Mouse (Mus musculus) liver, embryonic 14.5 days (tissue): ENCODE results near the gene Tbl1x. TPM values are rescaled to one million over a fixed set of nuclear protein-coding genes. Genes with fewer than 3 reads are reported as not detected.
A peak's percentile ranks its signal among the peaks of the same experiment; 100 is the strongest.

Experiments
- ATAC-seq: fragments of 200-750 bp; cut with Nextera tagmentation; 2 replicates; pipeline ENCODE4 v1.8.0; 2017; ENCODE audit warnings: moderate number of reproducible peaks, mild to moderate bottlenecking, moderate library complexity; ENCODE audit not compliant: insufficient read depth
- DNase-seq, 3 experiments: peaks; one replicate each; pipeline ENCODE4 v3.0.0-alpha.2; 2012 to 2013; ENCODE audit warnings: low read depth in 3 of 3, low spot score in 3 of 3
- H3K27ac ChIP-seq: fragments of 300-500 bp; sonication (generic); 2 replicates; pipeline ENCODE4 v1.5.1; 2014; ENCODE audit warnings: moderate library complexity, mild to moderate bottlenecking, control low read depth, inconsistent platforms
- H3K27me3 ChIP-seq: fragments of 300-500 bp; sonication (generic); 2 replicates; pipeline ENCODE4 v1.6.1; 2014; ENCODE audit warnings: mild to moderate bottlenecking, low read length, moderate library complexity; ENCODE audit not compliant: control insufficient read depth, insufficient read depth
- H3K36me3 ChIP-seq: fragments of 300-500 bp; sonication (generic); replicated peaks from 2 replicates; pipeline ENCODE4 v1.6.1; 2014; ENCODE audit warnings: low read depth; ENCODE audit not compliant: control insufficient read depth, insufficient read depth
- H3K4me1 ChIP-seq, 2 experiments: fragments of 200-500 bp in 1 of 2; fragments of 300-500 bp in 1 of 2; sonication (generic) in 1 of 2; replicated peaks; 2 replicates each; pipeline ENCODE4 v1.6.1; 2012 to 2014; ENCODE audit warnings: antibody characterized with exemption in 1 of 2, inconsistent platforms in 1 of 2, low read length in 1 of 2; ENCODE audit not compliant: control insufficient read depth in 2 of 2, insufficient read depth in 2 of 2
- H3K4me2 ChIP-seq: fragments of 300-500 bp; sonication (generic); 2 replicates; pipeline ENCODE4 v1.6.1; 2014; ENCODE audit warnings: low read depth, mild to moderate bottlenecking, control low read depth, moderate library complexity
- H3K4me3 ChIP-seq, 2 experiments: fragments of 200-500 bp in 1 of 2; fragments of 300-500 bp in 1 of 2; sonication (generic) in 1 of 2; 2 replicates each; pipeline ENCODE4 v1.5.1; 2012 to 2014; ENCODE audit warnings: low read depth in 2 of 2, low read length in 2 of 2, mild to moderate bottlenecking in 2 of 2, control low read depth in 1 of 2, inconsistent platforms in 1 of 2, moderate library complexity in 1 of 2; ENCODE audit not compliant: insufficient read depth in 1 of 2
- H3K9ac ChIP-seq: fragments of 300-500 bp; sonication (generic); replicated peaks from 2 replicates; pipeline ENCODE4 v1.6.1; 2014; ENCODE audit warnings: mild to moderate bottlenecking, control low read depth, moderate library complexity
- H3K9me3 ChIP-seq: fragments of 300-500 bp; sonication (generic); 2 replicates; pipeline ENCODE4 v1.6.1; 2016; ENCODE audit warnings: low read length, mixed read lengths; ENCODE audit not compliant: control insufficient read depth
- CTCF ChIP-seq: IDR thresholded peaks from 2 replicates; pipeline ENCODE4 v1.5.1; 2016; ENCODE audit warnings: antibody characterized with exemption, low read depth, control low read depth
- EP300 ChIP-seq: IDR thresholded peaks from 2 replicates; pipeline ENCODE4 v1.6.1; 2016; ENCODE audit warnings: antibody characterized with exemption, low read depth
- WGBS: fragments of 180-500 bp; shearing (Covaris S2); extraction: QIAGEN DNeasy Blood & Tissue Kit; methylation state at CpG from one replicate; pipeline ENCODE4 v1.1.7; 2014; ENCODE audit not compliant: insufficient replicate concordance; 5-methylcytosine and 5-hydroxymethylcytosine counted together
- polyA plus RNA-seq, 2 experiments: library from polyadenylated mRNA; depleted of rRNA in 1 of 2; stranded (reverse) in 1 of 2; unstranded in 1 of 2; fragments of >200 nt; fragmentation: Nextera tagmentation in 1 of 2; extraction: Ambion mirVana in 1 of 2; gene quantifications; 2 replicates each; pipeline versions ENCODE4 v1.2.1 to v1.2.3; 2012 to 2014

Tbl1x gene
- polyA plus RNA-seq, 2 experiments = 7.6 to 14.2 TPM

DNA sequence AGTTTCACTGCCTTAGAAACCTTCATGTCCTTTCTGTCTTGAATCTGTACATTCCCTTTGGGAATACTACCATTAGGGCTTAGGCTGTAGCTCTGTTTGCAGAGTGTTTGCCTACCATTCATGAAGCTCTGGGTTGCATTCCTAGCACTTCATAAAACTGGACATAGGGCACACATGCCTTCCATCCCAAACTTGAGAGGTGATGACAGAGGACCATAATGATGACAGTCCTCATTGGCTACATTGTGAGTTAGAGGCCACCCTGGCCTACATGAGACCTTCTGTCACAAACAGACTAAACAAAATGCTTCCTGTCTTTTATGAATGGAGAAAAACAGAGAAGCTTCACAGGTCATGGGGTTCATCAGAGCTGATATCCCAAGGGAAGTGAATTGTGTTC, 33.2 kb downstream of the Tbl1x start:
- no peak overlapping the region for H3K9ac ChIP-seq
- H3K4me1 ChIP-seq = peaks cover 0 to 9% of the 10 kb centered on the region in 2 experiments; a peak in 1 of 4 replicates
- H3K4me2 ChIP-seq = no peak overlapping the region
- H3K36me3 ChIP-seq = no peaks in the 10 kb centered on the region
- H3K27ac ChIP-seq = no peak overlapping the region
- H3K27me3 ChIP-seq = no peaks in the 10 kb centered on the region
- H3K9me3 ChIP-seq = no peaks in the 10 kb centered on the region
- no peak overlapping the region for H3K4me3 ChIP-seq
- TF ChIP-seq EP300 = no peak
- no peak for TF ChIP-seq CTCF
- DNase-seq (no peak), ATAC-seq (no peak)

DNA sequence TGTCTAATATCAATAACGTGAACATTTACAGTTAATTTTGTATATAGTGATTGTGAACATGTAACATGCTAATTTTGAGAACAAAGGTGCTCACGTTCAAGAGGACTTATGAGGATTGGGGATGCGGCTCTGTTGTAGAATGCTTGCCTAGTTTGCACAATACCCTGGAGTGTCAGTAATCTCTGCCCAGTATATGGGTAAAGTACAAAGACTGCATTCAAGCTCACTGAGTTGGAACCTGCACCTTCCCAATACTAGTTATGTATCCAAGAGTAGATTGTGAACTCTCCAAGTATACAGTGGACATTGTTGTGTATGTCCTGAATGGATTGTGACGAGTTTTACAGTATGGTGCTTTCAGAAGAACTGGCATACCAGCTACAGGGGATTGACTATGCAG, 33.7 kb downstream of the Tbl1x start:
- H3K4me1 ChIP-seq = peaks cover 0 to 7% of the 10 kb centered on the region in 2 experiments; a peak in 1 of 4 replicates
- no peak overlapping the region for H3K4me2 ChIP-seq
- H3K4me3 ChIP-seq = no peak overlapping the region
- H3K27ac ChIP-seq = no peak overlapping the region
- ATAC-seq = no peak
- H3K9me3 ChIP-seq = no peaks in the 10 kb centered on the region
- DNase-seq = no peak
- WGBS = 61% methylated on average over 4 of the region's 4 CpGs
- TF ChIP-seq EP300 (no peak), CTCF (no peak)
- no peaks in the 10 kb centered on the region for H3K36me3 ChIP-seq
- H3K9ac ChIP-seq = no peak overlapping the region
- H3K27me3 ChIP-seq = no peaks in the 10 kb centered on the region

DNA sequence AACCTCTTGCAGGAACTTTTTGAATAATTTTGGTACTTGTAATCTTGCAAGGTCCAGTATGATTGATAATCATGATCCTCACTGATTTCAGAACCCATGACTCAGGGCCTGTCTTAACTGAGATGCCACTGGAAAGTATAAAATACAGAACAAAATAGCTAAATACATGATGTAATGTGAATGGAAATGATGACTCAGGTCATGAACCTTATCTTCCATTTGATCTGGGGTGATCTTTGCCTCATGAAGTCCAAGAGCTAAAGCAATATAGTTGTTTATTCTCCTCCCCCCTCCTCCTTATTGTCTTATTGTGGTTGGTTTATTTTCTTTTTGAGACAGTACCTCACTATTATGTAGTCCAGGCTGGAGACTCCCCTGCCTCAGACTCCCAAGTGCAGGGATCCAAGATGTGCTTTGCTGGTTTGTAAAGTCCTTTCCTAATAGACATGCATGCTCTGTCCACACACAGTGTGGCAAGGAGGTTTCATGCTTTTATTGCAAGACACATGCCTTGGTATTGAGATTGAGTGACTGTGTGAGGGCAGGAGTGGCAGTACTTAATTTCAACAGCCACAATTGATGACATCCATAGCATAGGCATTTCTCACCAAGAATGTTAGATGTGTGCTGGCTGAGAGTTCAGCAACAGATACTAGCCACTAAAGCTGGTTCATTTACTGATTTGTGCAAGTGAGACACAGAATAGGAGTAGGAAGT, 34.7 kb downstream of the Tbl1x start:
- peaks cover 0 to 7% of the 10 kb centered on the region in 2 experiments; a peak in 1 of 4 replicates for H3K4me1 ChIP-seq
- TF ChIP-seq EP300 (no peak), CTCF (no peak)

DNA sequence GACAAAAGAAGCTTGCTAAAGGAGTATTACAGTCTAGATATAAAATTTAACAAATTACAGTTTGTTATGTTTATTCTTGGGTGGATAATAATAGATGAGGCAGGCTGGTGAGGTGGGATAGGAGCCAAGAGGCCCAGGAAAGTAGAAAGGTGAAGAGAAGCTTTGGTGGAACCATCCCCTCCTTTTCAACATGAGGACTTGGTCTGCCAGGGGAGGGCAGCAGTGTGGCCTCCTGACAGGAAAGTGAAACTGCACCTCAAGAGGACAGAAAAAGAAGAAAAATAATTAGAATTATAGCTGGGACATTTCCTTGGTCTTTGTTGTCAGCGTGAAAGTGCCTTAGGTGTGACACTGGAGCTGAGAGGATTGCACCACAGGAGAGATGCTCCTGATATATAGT, 35.6 kb downstream of the Tbl1x start:
- H3K4me3 ChIP-seq = no peak overlapping the region
- H3K27me3 ChIP-seq = no peaks in the 10 kb centered on the region
- H3K4me1 ChIP-seq = peaks cover 0 to 7% of the 10 kb centered on the region in 2 experiments; a peak in 1 of 4 replicates
- H3K4me2 ChIP-seq = no peak overlapping the region
- ATAC-seq (no peak), DNase-seq (no peak)
- H3K9me3 ChIP-seq = no peaks in the 10 kb centered on the region
- H3K9ac ChIP-seq = no peak overlapping the region
- peak; percentile 13; the same call in 1 of the 2 replicates for TF ChIP-seq CTCF
- TF ChIP-seq EP300 = no peak
- 63% methylated on average over 1 of the region's 1 CpGs for WGBS
- no peaks in the 10 kb centered on the region for H3K36me3 ChIP-seq
- no peak overlapping the region for H3K27ac ChIP-seq

More for the DNA sequence above, 34.7 kb downstream of the Tbl1x start:
- no peak for ATAC-seq
- Histone ChIP-seq H3K27me3 (no peaks in the 10 kb centered on the region), H3K9me3 (no peaks in the 10 kb centered on the region), H3K9ac (no peak overlapping the region), H3K27ac (no peak overlapping the region), H3K4me2 (no peak overlapping the region), H3K36me3 (no peaks in the 10 kb centered on the region), H3K4me3 (no peak overlapping the region)
- no peak for DNase-seq

DNA sequence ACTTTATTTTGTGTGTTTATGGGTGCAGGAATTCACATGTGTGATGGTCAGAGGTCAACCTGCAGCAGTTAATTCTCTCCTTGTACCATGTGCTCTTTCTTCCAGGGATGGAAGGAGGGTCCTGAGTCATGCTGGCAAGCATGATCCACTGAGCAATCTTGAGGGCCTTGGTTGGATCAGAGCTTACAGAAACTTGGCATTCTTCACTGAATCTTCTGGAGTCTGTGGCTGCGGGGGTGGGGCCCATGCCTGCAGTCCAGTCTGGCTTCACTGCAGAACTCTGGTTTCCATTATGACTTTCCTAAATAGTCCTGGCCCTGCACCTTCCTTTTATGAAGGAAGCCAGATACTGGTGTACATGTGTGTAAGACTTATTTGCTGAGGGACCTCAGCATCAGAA, 38.1 kb downstream of the Tbl1x start:
- H3K9me3 ChIP-seq = no peaks in the 10 kb centered on the region
- H3K9ac ChIP-seq = no peak overlapping the region
- DNase-seq (no peak), ATAC-seq (no peak)
- H3K4me2 ChIP-seq = no peak overlapping the region
- H3K27ac ChIP-seq = no peak overlapping the region
- 72% methylated on average over 1 of the region's 1 CpGs for WGBS
- no peaks in the 10 kb centered on the region for H3K27me3 ChIP-seq
- H3K36me3 ChIP-seq = no peaks in the 10 kb centered on the region
- no peak for TF ChIP-seq CTCF
- TF ChIP-seq EP300 = no peak
- peaks cover 0 to 6% of the 10 kb centered on the region in 2 experiments; a peak in 1 of 4 replicates for H3K4me1 ChIP-seq
- H3K4me3 ChIP-seq = no peak overlapping the region
